Mouse (Mus musculus) left cerebral cortex, adult 8-10 months (tissue): ENCODE data around the gene Pramel4. TPM values are rescaled to one million over a fixed set of nuclear protein-coding genes. Genes with fewer than 3 reads are reported as not detected.
"Not testable (repeated sequence)": the region's sequence is repeated elsewhere in the genome, so short reads cannot be mapped to it uniquely, and the experiment has no call there.

Source experiments
- DNase-seq, 2 experiments: peaks; one replicate each; pipeline ENCODE4 v3.0.0; 2022; ENCODE audit warnings: low spot score in 2 of 2
- total RNA-seq, 4 experiments: library from RNA; stranded (reverse); gene quantifications; 2 replicates each; pipeline ENCODE4 v1.2.4; 2022

Gene Pramel4
- not detected for total RNA-seq

- DNase-seq, result not testable (repeated sequence)
Measured at GRCm38 (mm10) chr4:144058826-144059225, at the start of gene Pramel4. Gene Pramel4, plus strand, starts transcription at chr4:144059126.

DNA sequence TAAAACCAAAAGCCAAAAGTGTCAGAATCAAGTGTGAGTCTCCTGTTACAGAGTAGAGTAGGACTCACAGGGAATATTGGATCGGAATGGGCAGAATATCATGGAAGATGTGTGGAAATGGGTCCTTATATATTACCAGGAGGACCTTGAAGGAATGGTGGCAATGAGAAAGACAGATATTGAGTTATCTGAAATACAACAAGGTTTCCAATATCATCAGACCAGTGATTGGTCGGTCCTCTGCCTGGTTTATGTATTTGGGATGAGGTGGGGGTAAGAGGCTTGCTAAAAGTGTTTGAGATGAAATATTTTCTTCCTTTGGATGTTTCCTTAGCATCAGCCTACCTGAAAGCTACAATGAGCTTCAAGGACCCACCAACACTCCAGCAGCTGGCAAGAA lies 47.2 kb downstream of the Pramel4 start, which contains the start of gene Gm13102:
Gene Gm13102, plus strand, starts transcription at position 301 of the 400 bp plus-strand sequence.
- DNase-seq, result not testable (repeated sequence)

Other genes starting within 250 kb of the Pramel4 start
- not detected for gene Gm13084, start 243.0 kb upstream of the Pramel4 start, total RNA-seq
- not detected for gene Gm13103, start 212.6 kb upstream of the Pramel4 start, total RNA-seq
- gene Pramef6, start 158.7 kb upstream of the Pramel4 start, total RNA-seq, result not detected
- not detected for gene Pramef25, start 108.1 kb upstream of the Pramel4 start, total RNA-seq
- not detected for gene Gm13101, start 92.2 kb upstream of the Pramel4 start, total RNA-seq
- gene Pramef17, start 64.8 kb upstream of the Pramel4 start, total RNA-seq, result not detected
- gene Gm13102, start 47.3 kb downstream of the Pramel4 start, total RNA-seq, result not detected
- not detected for gene Oog3, start 103.5 kb downstream of the Pramel4 start, total RNA-seq
- not detected for gene Oog2, start 131.6 kb downstream of the Pramel4 start, total RNA-seq
- gene C87977, start 154.2 kb downstream of the Pramel4 start, total RNA-seq, result not detected
- not detected for gene Pramel5, start 221.4 kb downstream of the Pramel4 start, total RNA-seq